Mouse (Mus musculus): ENCODE measurements around the gene Zfp106.

The Zfp106 gene

DNA sequence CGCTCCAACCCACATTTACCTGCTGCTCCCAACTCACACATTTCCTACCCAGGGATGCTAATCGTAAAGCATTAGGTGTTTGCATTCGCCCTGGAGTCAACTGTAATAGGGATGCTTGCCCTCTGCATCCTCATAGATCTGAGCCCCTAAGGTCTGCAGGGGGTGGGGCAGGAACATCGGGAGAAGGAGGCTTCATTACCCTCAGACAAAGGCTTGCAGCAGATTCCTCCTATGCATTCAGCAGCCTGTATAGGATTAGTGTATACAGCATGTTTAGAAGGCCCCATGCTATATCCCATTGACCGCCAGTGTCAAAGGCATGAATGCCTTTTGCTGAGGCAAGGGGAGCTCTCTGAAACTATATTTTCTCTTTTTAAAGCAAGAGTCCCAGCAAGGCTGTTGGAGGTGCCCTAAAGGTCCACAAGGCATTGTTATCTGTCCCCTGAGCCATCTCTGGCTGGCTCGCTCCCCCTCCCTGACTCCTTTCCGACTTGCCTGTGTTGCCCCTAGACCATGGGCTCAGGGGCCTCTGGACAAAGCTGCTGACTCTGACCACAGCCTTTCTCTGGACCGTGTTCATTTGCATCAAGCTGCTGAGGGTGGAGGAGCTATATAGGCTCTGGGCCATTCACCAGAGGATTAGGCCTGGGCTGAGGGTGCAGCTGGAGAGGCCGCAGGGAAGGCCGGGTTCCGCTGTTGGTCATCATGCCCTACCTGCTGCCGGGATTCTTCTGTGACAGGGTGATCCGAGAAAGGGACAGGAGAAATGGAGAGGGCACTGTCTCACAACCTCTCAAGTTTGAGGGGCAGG is 87.2 kb downstream of the Zfp106 start:
- DNase-seq (ENCODE audit: low read depth, low spot score), result no peak

DNA sequence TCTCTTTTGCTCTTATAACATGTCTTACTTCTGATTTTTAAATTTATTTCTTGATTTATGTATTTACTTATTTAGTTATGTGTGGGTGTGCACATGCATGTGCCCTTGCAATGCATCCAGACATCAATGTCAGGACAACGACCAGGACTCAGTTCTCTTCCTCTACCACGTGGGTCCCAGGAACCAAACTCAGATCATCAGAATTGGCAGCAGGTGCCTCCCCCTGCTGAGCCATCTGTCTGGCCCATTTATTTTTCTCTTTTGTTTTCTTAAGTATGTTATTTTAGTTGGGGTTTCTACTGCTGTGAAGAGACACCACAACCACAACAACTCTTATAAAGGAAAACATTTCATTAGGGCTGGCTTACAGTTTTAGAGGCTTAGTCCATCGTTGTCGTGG is 92.8 kb downstream of the Zfp106 start:
- DNase-seq (ENCODE audit: low read depth, low spot score), result no peak

- no peak for DNase-seq (ENCODE audit: low read depth, low spot score)
Measured at GRCm38 (mm10) chr2:120469715-120470114, 93.9 kb downstream of the Zfp106 start.

GRCm38 (mm10) chr2:120469220-120469619 is 94.4 kb downstream of the Zfp106 start:
- no peak for DNase-seq (ENCODE audit: low read depth, low spot score)

DNA sequence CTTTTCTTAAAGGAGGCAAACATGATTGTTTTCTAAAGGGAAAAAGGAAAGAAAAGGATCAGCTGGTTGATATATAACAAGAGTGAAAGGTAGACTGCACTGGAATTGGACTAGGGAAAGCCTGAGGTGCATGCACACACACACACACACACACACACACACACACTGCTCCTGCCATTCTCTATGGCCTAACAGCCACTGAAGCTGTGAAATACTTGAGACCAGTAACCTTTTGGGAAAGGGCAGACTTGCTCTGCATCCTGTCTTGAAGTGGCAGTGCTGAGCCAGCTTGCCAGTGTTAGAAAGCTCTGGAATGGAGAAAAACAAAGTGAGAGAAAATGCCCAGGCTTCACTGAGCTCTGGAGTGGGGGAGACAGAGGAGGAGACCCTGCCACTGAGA is 95.6 kb downstream of the Zfp106 start:
- DNase-seq (ENCODE audit: low read depth, low spot score), result no peak

DNA sequence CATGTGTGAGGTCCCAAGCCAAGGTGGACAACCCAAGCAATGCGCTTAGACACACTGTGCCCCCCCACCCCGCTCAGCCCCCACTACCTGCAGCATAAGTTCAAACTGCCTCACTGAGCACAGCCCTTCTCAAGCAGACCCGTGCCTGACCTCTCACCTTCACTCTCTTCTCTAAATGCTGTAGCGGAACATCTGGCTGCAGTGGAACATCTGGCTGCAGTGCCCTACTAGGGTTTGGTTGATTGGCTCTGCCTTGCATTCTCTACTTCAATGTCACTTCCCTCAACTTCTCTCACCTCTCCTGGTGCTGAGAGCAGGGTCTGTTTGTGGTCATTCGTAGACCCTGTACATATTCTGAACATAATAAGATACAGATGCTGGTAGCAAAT is 98.3 kb downstream of the Zfp106 start:
- peak; percentile 8 for DNase-seq (ENCODE audit: low read depth, low spot score)

- no peak for DNase-seq (ENCODE audit: low read depth, low spot score)
Measured at GRCm38 (mm10) chr2:120464732-120465396, 98.8 kb downstream of the Zfp106 start.

- DNase-seq (ENCODE audit: low read depth, low spot score), result no peak
Measured at GRCm38 (mm10) chr2:120464091-120464490, 99.6 kb downstream of the Zfp106 start.

GRCm38 (mm10) chr2:120463328-120463727 is 100.3 kb downstream of the Zfp106 start:
- no peak for DNase-seq (ENCODE audit: low read depth, low spot score)

DNA sequence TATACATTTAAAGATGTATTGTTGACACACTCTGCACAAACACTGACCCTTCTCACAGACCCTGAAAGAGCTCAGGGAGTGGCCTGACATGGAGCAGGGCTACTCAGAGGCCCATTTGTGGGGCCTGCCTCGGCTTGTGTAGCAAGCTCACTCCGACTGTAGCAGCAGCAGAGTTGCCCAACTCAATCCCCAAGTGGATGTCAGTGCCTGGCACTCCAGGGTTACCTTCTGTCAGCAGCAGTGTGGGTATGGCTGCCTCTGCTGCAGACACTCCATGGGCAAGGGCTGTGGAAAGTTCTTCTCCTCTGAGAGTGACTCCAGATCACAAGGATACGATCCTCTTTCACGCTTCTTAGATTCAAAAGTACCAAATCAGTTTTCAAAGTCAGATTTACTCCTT is 103.4 kb downstream of the Zfp106 start:
- DNase-seq (ENCODE audit: low read depth, low spot score), result no peak
